Mouse (Mus musculus): ENCODE results near the gene Spout1.

DNA sequence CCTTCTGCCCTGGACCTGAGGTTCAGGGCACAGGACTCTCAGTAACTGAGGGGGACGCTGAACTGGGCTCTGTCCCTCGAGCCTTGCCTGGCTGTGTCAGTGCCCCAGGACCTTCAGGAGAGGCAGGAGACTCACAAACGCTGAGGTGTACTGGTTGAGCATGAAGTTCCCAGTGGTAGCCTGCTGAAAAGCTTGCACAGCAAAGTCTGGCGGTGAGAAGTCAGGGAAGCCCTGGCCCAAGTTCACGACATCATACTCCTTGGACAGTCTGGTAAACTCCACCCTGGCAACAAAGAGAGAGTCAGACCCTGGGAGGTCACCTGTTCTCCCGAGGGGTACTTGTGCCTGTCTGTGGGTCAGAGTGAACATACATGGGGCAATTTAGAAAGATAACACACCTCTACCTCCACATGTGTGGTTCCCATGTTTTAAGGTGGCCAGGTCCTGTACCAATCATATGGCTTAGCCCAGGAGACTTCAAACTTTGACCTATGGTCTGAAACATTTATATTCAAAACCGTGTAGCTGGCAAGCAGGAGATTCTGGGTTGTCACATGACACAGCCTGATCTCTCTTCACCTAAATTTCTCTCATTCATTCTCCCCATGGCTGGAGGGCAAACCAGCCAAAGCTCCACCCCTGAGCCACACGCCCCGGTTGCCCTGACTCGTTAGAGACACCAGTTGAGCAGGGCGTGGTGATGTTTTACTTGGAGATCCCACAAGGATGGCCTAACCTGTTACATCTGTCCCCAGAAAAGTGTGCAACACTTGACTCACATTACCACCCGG lies 13.7 kb upstream of the Spout1 start:
- TF ChIP-seq CTCF (IDR thresholded peaks at IDR 0.05; ENCODE audit: insufficient read depth, low read length) (no peak), POLR2A (IDR thresholded peaks at IDR 0.05; ENCODE audit: borderline replicate concordance, extremely low read depth, low read depth, low read length) (no peak)

All from lung, adult 2 months (tissue).